Mouse (Mus musculus) olfactory bulb, adult 2 months (tissue): ENCODE data around the gene Saal1. TPM values are rescaled to one million over a fixed set of nuclear protein-coding genes. Genes with fewer than 3 reads are reported as not detected.
"Not testable (repeated sequence)": the region's sequence is repeated elsewhere in the genome, so short reads cannot be mapped to it uniquely, and the experiment has no call there.

Experiments used
- H3K27ac ChIP-seq: fragments of 200-500 bp; 2 replicates; pipeline ENCODE4 v1.5.1; 2012; ENCODE audit warnings: low read depth, low read length; ENCODE audit not compliant: insufficient read depth
- H3K4me1 ChIP-seq: fragments of 200-500 bp; 2 replicates; pipeline ENCODE4 v1.6.1; 2012; ENCODE audit warnings: low read length; ENCODE audit not compliant: control insufficient read depth, insufficient read depth
- H3K4me3 ChIP-seq: fragments of 200-500 bp; 2 replicates; pipeline ENCODE4 v1.5.1; 2012; ENCODE audit warnings: mild to moderate bottlenecking, low read depth, low read length, moderate library complexity; ENCODE audit not compliant: insufficient read depth
- CTCF ChIP-seq: fragments of 200-500 bp; IDR thresholded peaks from 2 replicates; pipeline ENCODE4 v1.5.1; 2012; ENCODE audit warnings: low read depth, mild to moderate bottlenecking, low read length, moderate library complexity; ENCODE audit not compliant: insufficient read depth
- POLR2A ChIP-seq: fragments of 200-500 bp; IDR thresholded peaks from 2 replicates; pipeline ENCODE4 v1.6.1; 2012; ENCODE audit warnings: mild to moderate bottlenecking, low read depth, low read length, moderate library complexity; ENCODE audit not compliant: insufficient read depth
- WGBS: fragments of 180-500 bp; shearing (Covaris S2); methylation state at CpG from one replicate; pipeline ENCODE4 v1.1.7; 2018; 5-methylcytosine and 5-hydroxymethylcytosine counted together
- polyA plus RNA-seq: library from polyadenylated mRNA; stranded (reverse); fragments of >200 nt; gene quantifications from 2 replicates; pipeline ENCODE4 v1.2.4, GENCODE M21; 2012; ENCODE audit warnings: low replicate concordance; ENCODE audit not compliant: missing spikeins, insufficient read depth, insufficient read length

Gene Saal1
- polyA plus RNA-seq, 1 experiment: not detected

DNA sequence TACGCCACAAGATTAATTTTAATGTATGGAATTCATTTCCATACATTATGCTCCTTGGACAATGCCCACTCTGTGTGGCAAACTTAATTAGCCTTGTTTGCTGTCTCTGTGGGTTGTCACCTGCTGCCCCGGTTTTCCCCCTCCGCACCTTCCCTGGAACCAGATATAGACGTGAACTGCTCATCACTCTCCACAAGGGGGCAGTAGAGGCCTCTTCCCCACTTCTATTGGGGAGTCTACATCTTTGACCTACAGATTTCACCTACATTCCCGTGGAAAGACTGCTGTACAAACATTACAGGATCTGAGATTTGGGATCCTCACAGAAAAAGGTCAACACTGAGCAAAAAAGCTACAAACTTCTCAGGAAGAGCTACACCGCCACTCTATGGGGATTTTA lies 4.0 kb upstream of the Saal1 start:
- Histone ChIP-seq H3K4me1 (no peaks in the 10 kb centered on the region), H3K27ac (no peak overlapping the region), H3K4me3 (no peak overlapping the region)
- TF ChIP-seq CTCF (peak; percentile 49), POLR2A (no peak)
- 27% methylated on average over 6 of the region's 6 CpGs for WGBS

DNA sequence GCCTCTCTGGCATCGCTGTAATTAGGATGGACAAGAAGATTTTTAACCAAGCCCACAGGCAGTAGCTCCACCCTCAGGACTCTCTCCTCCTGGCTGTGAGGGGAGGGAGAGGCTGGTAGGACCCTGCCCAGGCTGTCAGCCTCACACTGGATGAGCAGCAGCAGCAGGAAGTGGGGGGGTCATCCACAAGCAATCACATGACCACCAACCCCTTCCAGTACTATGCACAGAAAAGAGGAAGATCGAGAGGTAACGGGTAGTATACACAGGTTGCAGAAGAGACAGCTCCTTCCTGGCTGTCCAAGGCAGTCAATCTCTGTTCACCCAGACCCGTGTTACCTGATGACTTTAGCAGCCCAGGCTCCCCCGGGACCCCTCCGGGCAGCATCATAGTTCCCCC lies 1.8 kb upstream of the Saal1 start:
- H3K27ac ChIP-seq: no peak overlapping the region
- TF ChIP-seq POLR2A: no peak
- TF ChIP-seq CTCF: no peak
- H3K4me1 ChIP-seq: no peaks in the 10 kb centered on the region
- no peak overlapping the region for H3K4me3 ChIP-seq
- WGBS: 71% methylated on average over 6 of the region's 6 CpGs

- TF ChIP-seq CTCF (no peak), POLR2A (no peak)
- Histone ChIP-seq H3K27ac (no peak overlapping the region), H3K4me1 (no peaks in the 10 kb centered on the region), H3K4me3 (no peak overlapping the region)
- WGBS: 95% methylated on average over 6 of the region's 6 CpGs
Measured at GRCm38 (mm10) chr7:46700521-46701025, 9.9 kb downstream of the Saal1 start.

GRCm38 (mm10) chr7:46696754-46697153 lies 13.7 kb downstream of the Saal1 start:
- Histone ChIP-seq H3K27ac (no peak overlapping the region), H3K4me3 (no peak overlapping the region), H3K4me1 (no peaks in the 10 kb centered on the region)
- no peak for TF ChIP-seq POLR2A
- TF ChIP-seq CTCF: no peak
- WGBS: 94% methylated on average over 1 of the region's 1 CpGs

GRCm38 (mm10) chr7:46686827-46687226 lies 23.7 kb downstream of the Saal1 start:
- Histone ChIP-seq H3K4me1 (no peaks in the 10 kb centered on the region), H3K4me3 (no peak overlapping the region), H3K27ac (no peak overlapping the region)
- TF ChIP-seq POLR2A (no peak), CTCF (no peak)
- WGBS: 86% methylated on average over 5 of the region's 5 CpGs

GRCm38 (mm10) chr7:46680732-46681131 lies 29.7 kb downstream of the Saal1 start:
- TF ChIP-seq CTCF (no peak), POLR2A (no peak)
- Histone ChIP-seq H3K4me1 (no peaks in the 10 kb centered on the region), H3K27ac (no peak overlapping the region)

DNA sequence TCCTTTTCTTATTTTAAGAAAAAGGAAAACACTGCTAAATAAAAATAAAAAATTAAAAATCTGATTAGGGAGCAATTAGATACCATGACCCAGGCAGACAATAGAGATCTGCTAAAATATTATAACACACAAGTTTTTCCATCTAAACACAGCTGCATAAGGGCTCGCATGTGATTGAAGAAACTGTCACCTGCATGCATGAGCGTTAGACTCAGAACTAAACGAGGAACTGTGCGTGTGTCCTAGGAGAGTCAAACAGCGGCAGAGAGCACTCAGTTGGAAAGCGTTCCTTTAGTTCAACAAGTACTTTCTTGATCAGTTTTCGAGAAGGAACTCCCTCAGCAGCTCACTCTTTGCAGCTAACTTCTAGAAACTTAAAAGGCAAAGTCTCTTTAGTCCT lies 31.4 kb downstream of the Saal1 start:
- not testable (repeated sequence) for H3K27ac ChIP-seq, H3K4me1 ChIP-seq, H3K4me3 ChIP-seq
- 68% methylated on average over 7 of the region's 7 CpGs for WGBS

More at GRCm38 (mm10) chr7:46680732-46681131, 29.7 kb downstream of the Saal1 start:
- H3K4me3 ChIP-seq: no peak overlapping the region

DNA sequence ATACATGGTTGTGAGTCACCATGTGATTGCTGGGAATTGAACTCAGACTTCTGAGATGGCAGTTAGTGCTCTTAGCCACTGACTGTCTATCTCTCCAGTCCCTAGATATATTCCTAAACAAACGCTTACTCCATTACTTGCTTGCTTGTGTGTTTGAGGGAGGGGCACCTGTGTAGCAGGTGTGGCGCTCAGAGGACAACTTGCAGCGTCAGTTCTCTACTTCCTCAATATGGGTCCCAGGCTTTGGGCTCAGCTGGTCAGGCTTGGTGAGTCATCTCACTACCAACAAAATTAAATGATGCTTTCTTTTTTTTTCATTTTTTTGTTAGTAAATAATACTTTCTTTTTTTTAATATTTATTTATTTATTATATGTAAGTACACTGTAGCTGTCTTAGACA lies 32.1 kb downstream of the Saal1 start:
- H3K4me1 ChIP-seq: no peaks in the 10 kb centered on the region
- 95% methylated on average over 3 of the region's 3 CpGs for WGBS
- no peak for TF ChIP-seq POLR2A
- TF ChIP-seq CTCF: no peak
- H3K27ac ChIP-seq: no peak overlapping the region
- no peak overlapping the region for H3K4me3 ChIP-seq

GRCm38 (mm10) chr7:46676808-46677360 lies 33.6 kb downstream of the Saal1 start:
- 70% methylated on average over 5 of the region's 5 CpGs for WGBS
- no peaks in the 10 kb centered on the region for H3K4me1 ChIP-seq
- TF ChIP-seq POLR2A (no peak), CTCF (no peak)
- H3K4me3 ChIP-seq: no peak overlapping the region
- no peak overlapping the region for H3K27ac ChIP-seq

DNA sequence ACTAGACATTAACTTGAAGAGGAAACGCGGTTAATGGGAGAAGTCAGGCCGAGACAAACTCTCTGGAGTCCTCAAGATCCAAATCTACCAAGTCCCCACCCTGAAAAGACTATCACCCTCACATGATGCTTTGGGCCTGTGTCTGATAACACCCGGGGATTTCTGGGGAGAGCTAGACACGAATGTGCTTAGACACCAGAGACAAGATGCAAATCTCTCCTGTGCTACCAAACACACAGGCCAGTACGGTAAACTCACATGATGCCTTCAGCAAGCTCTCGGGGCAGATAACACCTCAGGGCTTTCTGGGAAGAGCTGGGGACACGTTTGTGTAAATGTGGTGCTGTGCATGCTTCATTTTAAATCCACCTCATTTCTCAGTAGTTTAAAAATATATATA lies 34.6 kb downstream of the Saal1 start:
- no peak for TF ChIP-seq CTCF
- TF ChIP-seq POLR2A: no peak
- H3K27ac ChIP-seq: no peak overlapping the region
- no peaks in the 10 kb centered on the region for H3K4me1 ChIP-seq
- 87% methylated on average over 8 of the region's 8 CpGs for WGBS
- no peak overlapping the region for H3K4me3 ChIP-seq

- TF ChIP-seq POLR2A (no peak), CTCF (no peak)
- H3K4me3 ChIP-seq: no peak overlapping the region
- no peaks in the 10 kb centered on the region for H3K4me1 ChIP-seq
- WGBS: 89% methylated on average over 7 of the region's 7 CpGs
- H3K27ac ChIP-seq: no peak overlapping the region
Measured at GRCm38 (mm10) chr7:46675061-46675460, 35.4 kb downstream of the Saal1 start.
